Mouse (Mus musculus): ENCODE data around the gene Gltp. TPM values are rescaled to one million over a fixed set of nuclear protein-coding genes. Genes with fewer than 3 reads are reported as not detected.

The Gltp gene
- total RNA-seq, 1 experiment from 2014 or later = 43.3 TPM

GRCm38 (mm10) chr5:114638769-114639644, 51.8 kb downstream of the Gltp start:
- peak; percentile 82 for ATAC-seq (ENCODE audit: extremely low read depth, insufficient number of reproducible peaks, low FRiP score, poor library complexity, severe bottlenecking)

- no peak for ATAC-seq (ENCODE audit: extremely low read depth, insufficient number of reproducible peaks, low FRiP score, poor library complexity, severe bottlenecking)
Observed at GRCm38 (mm10) chr5:114636091-114636490, 54.7 kb downstream of the Gltp start.

GRCm38 (mm10) chr5:114631336-114631735, 59.4 kb downstream of the Gltp start:
- no peak; the same call in 1 of the 2 replicates for ATAC-seq (ENCODE audit: extremely low read depth, insufficient number of reproducible peaks, low FRiP score, poor library complexity, severe bottlenecking)

GRCm38 (mm10) chr5:114625590-114625989, 65.2 kb downstream of the Gltp start:
- ATAC-seq (ENCODE audit: extremely low read depth, insufficient number of reproducible peaks, low FRiP score, poor library complexity, severe bottlenecking) = peak; percentile 39; the same call in 1 of the 2 replicates

GRCm38 (mm10) chr5:114620305-114620704, 70.5 kb downstream of the Gltp start:
- ATAC-seq (ENCODE audit: extremely low read depth, insufficient number of reproducible peaks, low FRiP score, poor library complexity, severe bottlenecking) = peak; percentile 51; the same call in 1 of the 2 replicates

Other genes starting within 250 kb of the Gltp start
- 5.4 and 6.3 TPM in 2 replicates for gene Mmab, start 246.9 kb downstream of the Gltp start, total RNA-seq (2017)
- 2.0 and 2.7 TPM in 2 replicates for gene Mvk, start 246.7 kb downstream of the Gltp start, total RNA-seq (2017)
- gene Fam222a, start 123.0 kb downstream of the Gltp start, total RNA-seq (2017) = 0.37 and 1.5 TPM in 2 replicates
- gene Trpv4, start 32.6 kb downstream of the Gltp start, total RNA-seq (2017) = 0.12 and 0.25 TPM in 2 replicates
- gene Tchp, start 16.8 kb upstream of the Gltp start, total RNA-seq (2017) = 17.9 and 20.9 TPM in 2 replicates
- gene Ankrd13a, start 83.7 kb upstream of the Gltp start, total RNA-seq (2017) = 309 and 325 TPM in 2 replicates
- gene Git2, start 84.5 kb upstream of the Gltp start, total RNA-seq (2017) = 214 and 229 TPM in 2 replicates
- gene 1500011B03Rik, start 132.5 kb upstream of the Gltp start, total RNA-seq (2017) = 29.0 and 41.8 TPM in 2 replicates
- 1.1 and 3.1 TPM in 2 replicates for gene 4930519G04Rik, start 162.7 kb upstream of the Gltp start, total RNA-seq (2017)
- 0.23 TPM in 1 of 2 replicates, not detected in the other for gene Gm9936, start 167.7 kb upstream of the Gltp start, total RNA-seq (2017)
- 336 and 355 TPM in 2 replicates for gene Oasl2, start 206.0 kb upstream of the Gltp start, total RNA-seq (2017)
- gene Oasl1, start 232.3 kb upstream of the Gltp start, total RNA-seq (2017) = 37.8 and 41.7 TPM in 2 replicates

Measured in neutrophil, adult 5-6 weeks (primary cell).